Mouse (Mus musculus) heart, adult 2 months (tissue): ENCODE measurements around the gene Taok1. TPM values are rescaled to one million over a fixed set of nuclear protein-coding genes. Genes with fewer than 3 reads are reported as not detected.
"Not testable (repeated sequence)": the region's sequence is repeated elsewhere in the genome, so short reads cannot be mapped to it uniquely, and the experiment has no call there.

Experiments used
- DNase-seq, 2 experiments: peaks; one replicate each; pipeline ENCODE4 v3.0.0; 2021
- H3K27ac ChIP-seq: fragments of 200-600 bp; 2 replicates; pipeline ENCODE4 v1.8.1; 2022
- H3K27me3 ChIP-seq: fragments of 200-500 bp; 2 replicates; pipeline ENCODE4 v1.6.1; 2012; ENCODE audit warnings: mild to moderate bottlenecking, low read length, inconsistent platforms, mixed read lengths; ENCODE audit not compliant: control insufficient read depth, insufficient read depth
- H3K36me3 ChIP-seq: fragments of 200-500 bp; 2 replicates; pipeline ENCODE4 v1.6.1; 2012; ENCODE audit warnings: low read length, inconsistent platforms; ENCODE audit not compliant: control insufficient read depth, insufficient read depth
- H3K4me1 ChIP-seq: fragments of 200-500 bp; 2 replicates; pipeline ENCODE4 v1.6.1; 2011; ENCODE audit warnings: low read length; ENCODE audit not compliant: control insufficient read depth, insufficient read depth
- H3K4me3 ChIP-seq: fragments of 200-600 bp; 2 replicates; pipeline ENCODE4 v1.8.1; 2022
- H3K79me2 ChIP-seq: fragments of 200-500 bp; replicated peaks from 2 replicates; pipeline ENCODE4 v1.6.1; 2012; ENCODE audit warnings: mild to moderate bottlenecking, inconsistent platforms, low read length, moderate library complexity, mixed read lengths; ENCODE audit not compliant: control insufficient read depth, insufficient read depth
- H3K9ac ChIP-seq: fragments of 200-500 bp; 2 replicates; pipeline ENCODE4 v1.6.1; 2012; ENCODE audit warnings: low read depth, mild to moderate bottlenecking, control low read depth, inconsistent platforms, low read length, mixed read lengths
- CTCF ChIP-seq: fragments of 200-600 bp; IDR thresholded peaks from 2 replicates; pipeline ENCODE4 v1.8.1; 2022; ENCODE audit warnings: antibody characterized with exemption, mild to moderate bottlenecking, moderate library complexity
- EP300 ChIP-seq: fragments of 200-500 bp; IDR thresholded peaks from 2 replicates; pipeline ENCODE4 v1.6.1; 2011; ENCODE audit warnings: low read depth, low read length, control low read depth; ENCODE audit not compliant: insufficient read depth
- POLR2A ChIP-seq: fragments of 200-500 bp; IDR thresholded peaks from 2 replicates; pipeline ENCODE4 v1.6.1; 2011; ENCODE audit warnings: mild to moderate bottlenecking, low read depth, low read length, control low read depth; ENCODE audit not compliant: insufficient read depth
- WGBS: fragments of 180-500 bp; shearing (Covaris S2); methylation state at CpG from one replicate; pipeline ENCODE4 v1.1.7; 2018; 5-methylcytosine and 5-hydroxymethylcytosine counted together
- intact Hi-C: fragments of 180-260 bp; cut with DNase I; formaldehyde crosslinking; loops from one replicate; pipeline ENCODE4 v1.15.1; 2025
- long read RNA-seq: library from polyadenylated mRNA; stranded (forward); transcript quantifications from one replicate; pipeline ENCODE4 v2.0.0, GENCODE M21; 2021
- polyA plus RNA-seq: library from polyadenylated mRNA; depleted of rRNA; stranded (reverse); fragments of >200 nt; gene quantifications from 2 replicates; pipeline ENCODE4 v1.2.3, GENCODE M21; 2012; rRNA removed
- total RNA-seq, 2 experiments: library from RNA; stranded (reverse); gene quantifications; 2 replicates each; pipeline ENCODE4 v1.2.3; 2021

The Taok1 gene
- 10 to 100 TPM; 50.9 to 56.8 TPM for total RNA-seq
- polyA plus RNA-seq, result 7.8 and 18.2 TPM in 2 replicates
- long read RNA-seq, full-length matches to known transcripts, result 1 of 13 reads
- long read RNA-seq, partial matches to known transcripts, result 2 of 13 reads
- long read RNA-seq, other reads (novel, unspliced or antisense), result 10 of 13 reads

DNA sequence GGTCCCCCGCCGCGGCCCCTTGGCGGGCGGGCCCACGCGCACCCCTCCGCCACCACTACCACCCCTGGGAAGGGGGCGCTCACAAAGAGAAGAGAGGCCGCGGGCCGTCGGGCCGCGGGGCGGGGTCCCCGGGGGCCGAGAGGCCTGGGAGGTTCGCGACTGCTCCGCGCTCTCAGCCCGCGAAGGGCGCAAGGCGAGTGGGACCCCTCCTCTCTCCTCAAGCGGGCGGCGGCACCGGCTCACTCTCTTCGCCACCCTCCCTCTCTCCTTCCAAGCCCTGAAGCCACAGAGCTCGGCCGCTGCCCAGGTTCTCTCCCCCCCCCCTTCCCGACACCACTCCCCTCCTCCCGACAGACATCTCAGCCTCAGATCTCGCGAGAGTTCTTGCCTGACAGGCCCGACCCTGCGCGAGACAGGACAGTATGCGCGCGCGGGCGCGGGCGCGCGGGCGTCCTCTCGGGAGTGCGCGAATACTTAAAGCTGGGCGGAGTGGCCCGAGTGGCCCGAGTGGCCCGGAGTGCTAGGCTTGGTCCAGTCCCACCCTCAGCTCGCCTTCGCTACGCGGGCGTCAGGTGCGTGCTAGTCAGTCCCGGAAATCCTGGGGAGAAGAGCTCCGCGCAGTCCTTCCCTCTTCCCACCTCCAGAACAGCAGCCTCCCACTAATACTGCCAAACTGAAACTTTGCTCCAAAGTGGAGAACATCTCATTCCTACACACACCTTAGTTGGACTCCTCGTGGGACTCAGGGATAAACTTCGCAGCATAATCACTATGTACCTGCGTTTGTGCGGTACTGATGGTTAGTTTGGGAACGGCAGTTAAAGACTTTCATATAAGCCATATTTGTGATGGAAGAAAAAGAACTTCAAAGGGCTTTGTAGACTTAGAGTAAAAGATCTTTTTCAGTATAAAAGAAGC, at the start of gene Taok1:
TSS of gene Taok1 (minus strand) at position 278 of the 918 bp plus-strand sequence.
- H3K9ac ChIP-seq, result peak within 1 kb of the TSS; percentile 93
- peak within 1 kb of the TSS; percentile 87 for H3K4me3 ChIP-seq
- peaks cover 5% of the 10 kb centered on the region; the same call in 1 of the 2 replicates for H3K79me2 ChIP-seq
- WGBS, result under 1% methylated on average over 66 of the region's 71 CpGs
- intact Hi-C loops, result loop anchor here (2.0 to 5.0 kb wide), 4 partner anchors 21 to 560 kb away; partner anchors contain the start of genes Git1, Ssh2 and Traf4
- H3K27me3 ChIP-seq, result no peaks in the 10 kb centered on the region
- H3K36me3 ChIP-seq, result peaks cover 17% of the 10 kb centered on the region
- peak within 1 kb of the TSS; percentile 99 for H3K27ac ChIP-seq
- H3K4me1 ChIP-seq, result peaks cover 9% of the 10 kb centered on the region
- TF ChIP-seq CTCF, result no peak
- peak; percentile 92 for TF ChIP-seq POLR2A
- peak; percentile 94 to 96 for DNase-seq

GRCm38 (mm10) chr11:77653406-77654190, 46.0 kb upstream of the Taok1 start:
- H3K27me3 ChIP-seq, H3K4me3 ChIP-seq, H3K79me2 ChIP-seq, intact Hi-C loops, H3K4me1 ChIP-seq, H3K27ac ChIP-seq, H3K9ac ChIP-seq, DNase-seq, H3K36me3 ChIP-seq: not testable (repeated sequence)
- WGBS, result 93% methylated on average over 4 of the region's 4 CpGs

DNA sequence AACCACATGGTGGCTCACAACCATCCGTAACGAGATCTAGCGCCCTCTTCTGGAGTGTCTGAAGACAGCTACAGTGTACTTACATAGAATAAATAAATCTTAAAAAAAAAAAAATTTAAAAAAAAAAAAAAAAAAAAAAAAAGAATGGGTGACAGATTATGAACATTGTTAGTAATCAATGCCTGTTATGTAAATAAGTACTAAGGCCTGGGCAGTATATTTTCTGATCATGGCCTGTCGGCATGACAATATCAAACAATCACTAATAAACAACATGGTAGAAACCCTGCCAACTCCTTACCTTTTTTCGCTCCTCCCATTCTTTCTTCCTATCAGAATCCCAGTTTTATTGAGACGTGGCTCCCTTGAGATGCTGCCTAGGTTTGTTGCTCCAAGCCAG, 44.9 kb upstream of the Taok1 start:
- whole genome bisulfite sequencing, result 61% methylated on average over 6 of the region's 6 CpGs
- Histone ChIP-seq H3K4me1 (no peaks in the 10 kb centered on the region), H3K36me3 (no peaks in the 10 kb centered on the region), H3K27ac (no peak overlapping the region), H3K79me2 (no peaks in the 10 kb centered on the region), H3K27me3 (no peaks in the 10 kb centered on the region), H3K4me3 (no peak overlapping the region), H3K9ac (no peak overlapping the region)
- intact Hi-C loops, result no loop called here
- no peak for DNase-seq
- TF ChIP-seq EP300, result no peak
- no peak for TF ChIP-seq POLR2A

- TF ChIP-seq POLR2A (no peak), CTCF (no peak), EP300 (no peak)
- no peaks in the 10 kb centered on the region for H3K79me2 ChIP-seq
- intact Hi-C loops, result no loop called here
- no peak overlapping the region for H3K9ac ChIP-seq
- no peaks in the 10 kb centered on the region for H3K36me3 ChIP-seq
- H3K27me3 ChIP-seq, result no peaks in the 10 kb centered on the region
- 61% methylated on average over 7 of the region's 7 CpGs for WGBS
- no peak for DNase-seq
- H3K27ac ChIP-seq, result no peak overlapping the region
- no peaks in the 10 kb centered on the region for H3K4me1 ChIP-seq
- no peak overlapping the region for H3K4me3 ChIP-seq
Measured at GRCm38 (mm10) chr11:77648878-77649277, 41.3 kb upstream of the Taok1 start.

DNA sequence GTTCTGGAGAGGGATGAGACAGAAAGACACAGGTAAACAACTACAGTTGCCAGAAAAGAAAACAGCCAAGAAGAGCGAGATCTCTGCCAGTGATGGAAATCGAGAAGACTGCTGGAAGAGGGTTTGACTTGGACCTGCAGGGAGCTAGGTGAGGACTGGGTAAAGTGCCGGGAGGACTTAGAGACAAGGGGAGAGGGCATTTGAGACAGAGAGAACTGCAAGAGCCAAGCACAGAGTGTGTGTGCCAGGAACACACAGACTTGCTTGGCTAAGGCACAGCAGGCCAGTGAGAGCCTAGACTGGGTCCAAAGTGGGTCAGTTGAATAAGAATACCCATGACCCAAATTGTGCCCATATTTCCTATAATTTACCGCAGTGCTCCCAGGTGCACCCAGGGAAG, 37.9 kb upstream of the Taok1 start:
- Histone ChIP-seq H3K27ac (no peak overlapping the region), H3K36me3 (no peaks in the 10 kb centered on the region), H3K79me2 (no peaks in the 10 kb centered on the region), H3K9ac (no peak overlapping the region), H3K4me3 (no peak overlapping the region), H3K4me1 (no peaks in the 10 kb centered on the region), H3K27me3 (no peaks in the 10 kb centered on the region)
- intact Hi-C loops, result no loop called here
- TF ChIP-seq POLR2A (no peak), CTCF (no peak), EP300 (no peak)
- 61% methylated on average over 4 of the region's 4 CpGs for WGBS
- peak in 1 of 2 experiments; percentile 32 for DNase-seq
